Mouse (Mus musculus) liver, adult 2 months (tissue): ENCODE measurements around the gene Cog7.

ENCODE experiments used
- CTCF ChIP-seq: fragments of 200-500 bp; IDR thresholded peaks from 2 replicates; pipeline ENCODE4 v1.5.1; 2011; ENCODE audit warnings: low read depth, low read length, control low read depth
- POLR2A ChIP-seq: fragments of 200-500 bp; IDR thresholded peaks from 2 replicates; pipeline ENCODE4 v1.6.1; 2011; ENCODE audit warnings: low read length, control low read depth; ENCODE audit not compliant: insufficient read depth; ENCODE audit errors: extremely low read depth

DNA sequence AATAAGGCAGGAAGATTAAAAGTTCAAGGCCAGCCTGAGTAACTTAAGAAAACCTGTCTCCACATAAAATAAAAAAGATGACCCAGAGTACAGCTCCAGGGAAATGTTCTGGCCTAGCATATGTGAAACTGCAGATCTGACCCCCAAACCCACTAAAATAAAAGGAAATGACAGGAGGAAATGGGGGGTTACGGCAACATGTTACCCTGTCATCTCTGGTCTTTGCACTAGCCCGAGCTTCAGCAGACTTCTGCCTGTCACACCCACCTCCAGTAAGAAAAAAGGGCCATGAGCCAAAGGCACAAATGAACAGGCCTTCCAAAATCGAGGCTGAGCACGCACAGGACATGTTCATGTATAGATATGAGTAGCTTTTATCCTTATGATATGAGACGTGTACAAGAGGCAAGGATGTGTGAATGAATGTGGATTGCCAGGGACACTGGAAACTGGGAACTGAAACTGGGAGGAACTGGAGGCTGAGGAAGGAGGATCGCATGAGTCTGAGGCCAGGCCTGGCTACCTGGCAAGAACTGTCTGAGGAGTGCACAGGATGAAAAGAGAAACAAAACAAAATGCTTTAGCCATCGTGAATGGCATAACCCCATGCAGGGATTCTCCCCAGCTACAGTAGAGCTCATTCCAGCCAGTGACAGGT is 19.5 kb downstream of the Cog7 start:
- TF ChIP-seq CTCF (no peak), POLR2A (no peak)
